Mouse (Mus musculus) lung, adult 2 months (tissue): ENCODE results near the gene Rnf222.

Source experiments
- CTCF ChIP-seq: fragments of 200-500 bp; IDR thresholded peaks from 2 replicates; pipeline ENCODE4 v1.5.1; 2011; ENCODE audit warnings: mild to moderate bottlenecking, low read length, control low read depth; ENCODE audit not compliant: insufficient read depth
- POLR2A ChIP-seq: fragments of 200-500 bp; IDR thresholded peaks from 2 replicates; pipeline ENCODE4 v1.6.1; 2011; ENCODE audit warnings: low read depth, mild to moderate bottlenecking, control low read depth, low read length, borderline replicate concordance; ENCODE audit errors: extremely low read depth

GRCm38 (mm10) chr11:68896247-68896646 lies 7.9 kb downstream of the Rnf222 start:
- TF ChIP-seq CTCF, result no peak
- no peak for TF ChIP-seq POLR2A
